Mouse (Mus musculus): ENCODE data around the gene Dcaf6. TPM values are rescaled to one million over a fixed set of nuclear protein-coding genes. Genes with fewer than 3 reads are reported as not detected.

Dcaf6 gene
- polyA plus RNA-seq, 2 experiments, result 13.5 to 20.6 TPM

DNA sequence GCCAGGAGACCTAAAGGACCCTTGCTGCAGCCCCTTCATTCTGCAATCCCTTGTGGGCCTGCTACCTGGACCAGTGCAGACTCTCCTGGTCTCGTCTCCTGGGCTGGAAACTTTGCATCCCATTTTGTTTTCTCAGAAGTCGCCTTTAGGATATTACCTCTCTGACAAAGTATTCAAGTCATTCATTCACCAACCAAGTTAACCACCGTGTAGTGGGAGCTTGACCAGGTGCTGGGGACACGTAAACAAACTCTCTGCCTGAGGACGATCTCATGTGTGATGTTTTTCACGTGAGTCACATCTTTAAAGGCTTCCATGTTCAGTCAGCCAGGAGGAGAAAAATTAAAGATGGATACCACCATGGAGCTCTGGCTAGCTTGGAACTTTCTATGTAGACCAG is 157.1 kb downstream of the Dcaf6 start:
- no peak for ATAC-seq (ENCODE audit: insufficient read depth)

GRCm38 (mm10) chr1:165302455-165303208 is 157.6 kb downstream of the Dcaf6 start:
- WGBS (ENCODE audit: insufficient replicate concordance), result 67% methylated on average over 13 of the region's 13 CpGs
- no peaks in the 10 kb centered on the region for H3K4me1 ChIP-seq (replicated peaks; ENCODE audit: control insufficient read depth in 2 of 2, insufficient read depth in 2 of 2, low read length in 1 of 2)
- H3K9me3 ChIP-seq (ENCODE audit: control insufficient read depth, low read length), result no peaks in the 10 kb centered on the region
- H3K36me3 ChIP-seq (replicated peaks; ENCODE audit: control insufficient read depth, insufficient read depth, low read depth), result no peaks in the 10 kb centered on the region
- no peak overlapping the region for H3K4me3 ChIP-seq (ENCODE audit: insufficient read depth in 1 of 2, low read depth in 2 of 2, low read length in 2 of 2)
- no peak overlapping the region for H3K4me2 ChIP-seq (ENCODE audit: low read depth)
- no peak overlapping the region for H3K9ac ChIP-seq (replicated peaks)
- no peak for DNase-seq (ENCODE audit: low read depth in 3 of 3, low spot score in 3 of 3)
- H3K27ac ChIP-seq, result no peak overlapping the region
- ATAC-seq (ENCODE audit: insufficient read depth), result no peak
- no peaks in the 10 kb centered on the region for H3K27me3 ChIP-seq (ENCODE audit: control insufficient read depth, insufficient read depth, low read length)
- TF ChIP-seq CTCF (IDR thresholded peaks at IDR 0.05; ENCODE audit: low read depth), result no peak
- TF ChIP-seq EP300 (IDR thresholded peaks at IDR 0.05; ENCODE audit: low read depth), result no peak

More for the DNA sequence above, 157.1 kb downstream of the Dcaf6 start:
- DNase-seq (ENCODE audit: low read depth in 3 of 3, low spot score in 3 of 3), result no peak
- WGBS (ENCODE audit: insufficient replicate concordance), result 55% methylated on average over 6 of the region's 6 CpGs
- TF ChIP-seq EP300 (IDR thresholded peaks at IDR 0.05; ENCODE audit: low read depth) (no peak), CTCF (IDR thresholded peaks at IDR 0.05; ENCODE audit: low read depth) (no peak)
- no peak overlapping the region for H3K9ac ChIP-seq (replicated peaks)
- no peak overlapping the region for H3K4me2 ChIP-seq (ENCODE audit: low read depth)
- H3K27ac ChIP-seq, result no peak overlapping the region
- H3K4me1 ChIP-seq (replicated peaks; ENCODE audit: control insufficient read depth in 2 of 2, insufficient read depth in 2 of 2, low read length in 1 of 2), result no peaks in the 10 kb centered on the region
- H3K27me3 ChIP-seq (ENCODE audit: control insufficient read depth, insufficient read depth, low read length), result no peaks in the 10 kb centered on the region
- H3K4me3 ChIP-seq (ENCODE audit: insufficient read depth in 1 of 2, low read depth in 2 of 2, low read length in 2 of 2), result no peak overlapping the region
- H3K36me3 ChIP-seq (replicated peaks; ENCODE audit: control insufficient read depth, insufficient read depth, low read depth), result no peaks in the 10 kb centered on the region
- H3K9me3 ChIP-seq (ENCODE audit: control insufficient read depth, low read length), result no peaks in the 10 kb centered on the region

- Histone ChIP-seq H3K27me3 (ENCODE audit: control insufficient read depth, insufficient read depth, low read length) (no peaks in the 10 kb centered on the region), H3K4me3 (ENCODE audit: insufficient read depth in 1 of 2, low read depth in 2 of 2, low read length in 2 of 2) (no peak overlapping the region), H3K9me3 (ENCODE audit: control insufficient read depth, low read length) (no peaks in the 10 kb centered on the region), H3K4me2 (ENCODE audit: low read depth) (no peak overlapping the region), H3K4me1 (replicated peaks; ENCODE audit: control insufficient read depth in 2 of 2, insufficient read depth in 2 of 2, low read length in 1 of 2) (no peaks in the 10 kb centered on the region), H3K9ac (replicated peaks) (no peak overlapping the region), H3K27ac (no peak overlapping the region), H3K36me3 (replicated peaks; ENCODE audit: control insufficient read depth, insufficient read depth, low read depth) (no peaks in the 10 kb centered on the region)
- 78% methylated on average over 2 of the region's 2 CpGs for WGBS (ENCODE audit: insufficient replicate concordance)
- no peak for TF ChIP-seq EP300 (IDR thresholded peaks at IDR 0.05; ENCODE audit: low read depth)
- TF ChIP-seq CTCF (IDR thresholded peaks at IDR 0.05; ENCODE audit: low read depth), result no peak
- DNase-seq (ENCODE audit: low read depth in 3 of 3, low spot score in 3 of 3) (no peak), ATAC-seq (ENCODE audit: insufficient read depth) (no peak)
Observed at GRCm38 (mm10) chr1:165301567-165301966, 158.7 kb downstream of the Dcaf6 start.

GRCm38 (mm10) chr1:165301108-165301507 is 159.2 kb downstream of the Dcaf6 start:
- H3K27ac ChIP-seq, result no peak overlapping the region
- no peaks in the 10 kb centered on the region for H3K4me1 ChIP-seq (replicated peaks; ENCODE audit: control insufficient read depth in 2 of 2, insufficient read depth in 2 of 2, low read length in 1 of 2)
- WGBS (ENCODE audit: insufficient replicate concordance), result 13% methylated on average over 3 of the region's 3 CpGs
- H3K9ac ChIP-seq (replicated peaks), result no peak overlapping the region
- H3K36me3 ChIP-seq (replicated peaks; ENCODE audit: control insufficient read depth, insufficient read depth, low read depth), result no peaks in the 10 kb centered on the region
- TF ChIP-seq CTCF (IDR thresholded peaks at IDR 0.05; ENCODE audit: low read depth), result no peak
- no peak for TF ChIP-seq EP300 (IDR thresholded peaks at IDR 0.05; ENCODE audit: low read depth)
- H3K4me2 ChIP-seq (ENCODE audit: low read depth), result no peak overlapping the region
- no peaks in the 10 kb centered on the region for H3K9me3 ChIP-seq (ENCODE audit: control insufficient read depth, low read length)
- H3K4me3 ChIP-seq (ENCODE audit: insufficient read depth in 1 of 2, low read depth in 2 of 2, low read length in 2 of 2), result no peak overlapping the region
- no peak for ATAC-seq (ENCODE audit: insufficient read depth)
- H3K27me3 ChIP-seq (ENCODE audit: control insufficient read depth, insufficient read depth, low read length), result no peaks in the 10 kb centered on the region
- DNase-seq (ENCODE audit: low read depth in 3 of 3, low spot score in 3 of 3), result no peak

- WGBS (ENCODE audit: insufficient replicate concordance), result 47% methylated on average over 1 of the region's 1 CpGs
- Histone ChIP-seq H3K4me1 (replicated peaks; ENCODE audit: control insufficient read depth in 2 of 2, insufficient read depth in 2 of 2, low read length in 1 of 2) (no peaks in the 10 kb centered on the region; a peak in 1 of 4 replicates), H3K9me3 (ENCODE audit: control insufficient read depth, low read length) (no peaks in the 10 kb centered on the region), H3K9ac (replicated peaks) (no peak within 1 kb of the TSS), H3K36me3 (replicated peaks; ENCODE audit: control insufficient read depth, insufficient read depth, low read depth) (no peaks in the 10 kb centered on the region), H3K4me2 (ENCODE audit: low read depth) (no peak within 1 kb of the TSS), H3K27ac (no peak within 1 kb of the TSS), H3K4me3 (ENCODE audit: insufficient read depth in 1 of 2, low read depth in 2 of 2, low read length in 2 of 2) (no peak within 1 kb of the TSS), H3K27me3 (ENCODE audit: control insufficient read depth, insufficient read depth, low read length) (no peaks in the 10 kb centered on the region)
- no peak for TF ChIP-seq CTCF (IDR thresholded peaks at IDR 0.05; ENCODE audit: low read depth)
- no peak for TF ChIP-seq EP300 (IDR thresholded peaks at IDR 0.05; ENCODE audit: low read depth)
- DNase-seq (ENCODE audit: low read depth in 3 of 3, low spot score in 3 of 3) (no peak), ATAC-seq (ENCODE audit: insufficient read depth) (no peak)
Observed at GRCm38 (mm10) chr1:165295489-165295888, 164.8 kb downstream of the Dcaf6 start, which contains the start of gene Gpr161. Gene Gpr161, plus strand, starts transcription at chr1:165295789.
